Mouse (Mus musculus) kidney, postnatal 14 days (tissue): Measurements from ENCODE around the gene Tfdp1.
A peak's percentile ranks its signal among the peaks of the same experiment; 100 is the strongest.

Experiments used
- DNase-seq: peaks from one replicate; pipeline ENCODE4 v3.0.0; 2022; ENCODE audit warnings: mixed read lengths

Tfdp1 gene

GRCm38 (mm10) chr8:13427351-13427750, 88.8 kb downstream of the Tfdp1 start:
- DNase-seq = peak; percentile 38
